Mouse (Mus musculus) CH12.LX (cell line): ENCODE results near the gene Spryd3. TPM values are rescaled to one million over a fixed set of nuclear protein-coding genes. Genes with fewer than 3 reads are reported as not detected.

ENCODE experiments used
- DNase-seq: peaks from one replicate; pipeline ENCODE4 v3.0.0-alpha.2; 2013; ENCODE audit errors: extremely low read depth
- H3K27ac ChIP-seq: 2 replicates; pipeline ENCODE4 v1.5.1; 2012; ENCODE audit warnings: low read depth, mild to moderate bottlenecking, control low read depth, moderate library complexity; ENCODE audit not compliant: insufficient read depth
- H3K27me3 ChIP-seq: replicated peaks from 2 replicates; pipeline ENCODE3; 2012; ENCODE audit warnings: inconsistent platforms
- H3K36me3 ChIP-seq, 2 experiments: replicated peaks in 1 of 2; 2 replicates each; pipeline versions ENCODE3 to v1.6.1; 2012; ENCODE audit warnings: inconsistent platforms in 1 of 2, low read length in 1 of 2, mild to moderate bottlenecking in 1 of 2, mixed read lengths in 1 of 2, moderate library complexity in 1 of 2; ENCODE audit not compliant: control insufficient read depth in 1 of 2, insufficient read depth in 1 of 2
- H3K4me1 ChIP-seq, 2 experiments: 2 replicates each; pipeline ENCODE4 v1.6.1; 2012; ENCODE audit warnings: inconsistent platforms in 1 of 2, moderate library complexity in 1 of 2; ENCODE audit not compliant: insufficient read depth in 2 of 2, control insufficient read depth in 1 of 2
- H3K4me2 ChIP-seq: 2 replicates; pipeline ENCODE4 v1.6.1; 2012; ENCODE audit warnings: low read depth, mild to moderate bottlenecking, control low read depth; ENCODE audit not compliant: poor library complexity, insufficient read depth, severe bottlenecking
- H3K4me3 ChIP-seq, 3 experiments: fragments of 150-350 bp in 1 of 3; sonication (generic) in 1 of 3; replicated peaks in 1 of 3; 2 replicates each; pipeline versions ENCODE3 to v1.5.1; 2011 to 2012; ENCODE audit warnings: low read depth in 2 of 3, low read length in 2 of 3, mild to moderate bottlenecking in 2 of 3, moderate library complexity in 2 of 3, control low read depth in 1 of 3, improper control_type of control experiment in 1 of 3, inconsistent platforms in 1 of 3, mixed read lengths in 1 of 3; ENCODE audit not compliant: poor library complexity in 1 of 3
- H3K79me2 ChIP-seq: replicated peaks from 2 replicates; pipeline ENCODE4 v1.6.1; 2012; ENCODE audit warnings: mild to moderate bottlenecking, moderate library complexity; ENCODE audit not compliant: control insufficient read depth, poor library complexity, insufficient read depth, severe bottlenecking; ENCODE audit errors: extremely low read depth
- H3K9ac ChIP-seq: 2 replicates; pipeline ENCODE4 v1.6.1; 2012; ENCODE audit warnings: low read depth, mild to moderate bottlenecking, control low read depth, moderate library complexity; ENCODE audit not compliant: insufficient read depth
- H3K9me3 ChIP-seq: replicated peaks from 2 replicates; pipeline ENCODE3; 2012; ENCODE audit warnings: low read length, inconsistent platforms, mixed read lengths
- CHD1 ChIP-seq: IDR thresholded peaks from 2 replicates; pipeline ENCODE4 v1.6.1; 2012; ENCODE audit warnings: low read depth, low read length, improper control_type of control experiment, inconsistent platforms
- CHD2 ChIP-seq: IDR thresholded peaks from 2 replicates; pipeline ENCODE4 v1.6.1; 2011; ENCODE audit warnings: low read length, improper control_type of control experiment
- E2F4 ChIP-seq: IDR thresholded peaks from 2 replicates; pipeline ENCODE4 v1.6.1; 2011; ENCODE audit warnings: low read depth, low read length, improper control_type of control experiment; ENCODE audit not compliant: insufficient replicate concordance
- ETS1 ChIP-seq: conservative IDR thresholded peaks from 2 replicates; pipeline ENCODE4 v1.6.1; 2012; ENCODE audit warnings: low read depth, mild to moderate bottlenecking, inconsistent platforms, low read length, improper control_type of control experiment, moderate library complexity
- MAFK ChIP-seq: IDR thresholded peaks from 2 replicates; pipeline ENCODE4 v1.6.1; 2011; ENCODE audit warnings: low read length, improper control_type of control experiment; ENCODE audit not compliant: insufficient replicate concordance
- MAX ChIP-seq: IDR thresholded peaks from 2 replicates; pipeline ENCODE4 v1.6.1; 2011; ENCODE audit warnings: low read length, improper control_type of control experiment
- NELFE ChIP-seq: IDR thresholded peaks from 2 replicates; pipeline ENCODE4 v1.6.1; 2011; ENCODE audit warnings: low read depth, low read length, improper control_type of control experiment
- RCOR1 ChIP-seq: conservative IDR thresholded peaks from 2 replicates; pipeline ENCODE4 v1.6.1; 2012; ENCODE audit warnings: low read depth, mild to moderate bottlenecking, inconsistent platforms, low read length, improper control_type of control experiment
- TBP ChIP-seq: conservative IDR thresholded peaks from 2 replicates; pipeline ENCODE4 v1.6.1; 2011; ENCODE audit warnings: low read depth, low read length, improper control_type of control experiment
- TCF12 ChIP-seq: IDR thresholded peaks from 2 replicates; pipeline ENCODE4 v1.6.1; 2014; ENCODE audit warnings: low read depth, mild to moderate bottlenecking, inconsistent platforms, low read length, improper control_type of control experiment
- ZC3H11A ChIP-seq: IDR thresholded peaks from 2 replicates; pipeline ENCODE4 v1.6.1; 2012; ENCODE audit warnings: low read depth, mild to moderate bottlenecking, inconsistent platforms, low read length, improper control_type of control experiment
- ZKSCAN1 ChIP-seq: IDR thresholded peaks from 2 replicates; pipeline ENCODE4 v1.6.1; 2012; ENCODE audit warnings: low read depth, inconsistent platforms, low read length, improper control_type of control experiment, borderline replicate concordance
- dilution Hi-C: fragments of 300-500 bp; cut with MboI; formaldehyde crosslinking; loops from 2 replicates; pipeline ENCODE4 v1.14.3; 2020; ENCODE audit warnings: low sequenced_read_pairs; ENCODE audit not compliant: extremely low pct_unique_long_range_greater_than_20kb, extremely low pct_ligation_motif_present
- in situ Hi-C: fragments of 300-500 bp; cut with MboI; formaldehyde crosslinking; loops from 3 replicates; pipeline ENCODE4 v1.14.3; 2019; ENCODE audit warnings: low sequenced_read_pairs, low pct_ligation_motif_present, low pct_unique_long_range_greater_than_20kb, mixed read lengths
- polyA plus RNA-seq: library from polyadenylated mRNA; unstranded; fragments of >175 nt; gene quantifications from 2 replicates; pipeline ENCODE4 v1.2.1, GENCODE M21; 2012; ENCODE audit warnings: low read depth; ENCODE audit not compliant: insufficient read length
- total RNA-seq, 2 experiments: library from RNA; depleted of rRNA; stranded (reverse); fragments of 300-350 nt in 1 of 2; fragments of >200 nt in 1 of 2; gene quantifications; 2 replicates each; pipeline ENCODE4 v1.2.3; 2012 to 2014

Spryd3 gene
- total and polyA plus RNA-seq, 3 experiments: 21.5 to 25.7 (median 21.6) TPM

DNA sequence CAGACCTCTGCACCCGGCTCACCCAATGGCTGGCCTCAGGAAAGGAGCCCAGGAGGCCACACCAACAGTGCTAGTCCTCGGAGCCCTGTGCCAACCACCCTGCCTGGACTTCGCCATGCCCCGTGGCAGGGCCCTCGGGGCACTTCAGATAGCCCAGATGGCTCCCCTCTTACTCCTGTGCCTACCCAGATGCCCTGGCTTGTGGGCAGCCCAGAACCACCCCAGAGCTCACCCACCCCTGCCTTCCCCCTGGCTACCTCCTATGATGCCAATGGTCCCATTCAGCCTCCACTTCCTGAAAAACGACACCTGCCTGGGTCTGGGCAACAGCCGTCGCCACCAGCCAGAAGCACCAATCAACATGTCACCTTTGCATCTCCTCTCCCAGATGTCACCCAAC is 23.2 kb downstream of the Spryd3 start (continued):
- no peak for TF ChIP-seq ETS1

DNA sequence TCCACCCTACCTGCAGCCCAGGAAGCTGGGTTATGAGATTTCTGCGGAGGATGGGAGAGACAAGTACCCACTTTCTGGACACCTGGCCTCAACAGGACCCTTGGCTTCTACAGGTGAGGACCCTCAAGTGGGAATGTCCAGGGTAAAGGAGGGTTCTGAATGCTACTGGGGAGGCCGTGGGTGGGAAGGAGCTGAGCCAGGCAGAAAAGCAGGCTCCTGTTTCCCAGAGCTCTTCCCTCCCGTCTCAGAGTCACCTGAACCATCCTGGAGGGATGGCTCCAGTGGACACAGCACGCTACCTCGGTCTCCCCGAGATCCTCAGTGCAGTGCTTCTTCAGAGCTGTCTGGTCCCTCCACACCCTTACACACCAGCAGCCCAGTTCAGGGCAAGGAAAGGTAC is 23.9 kb downstream of the Spryd3 start:
- dilution Hi-C loops (no loop called here), in situ Hi-C loops (no loop called here)
- H3K27me3 ChIP-seq: peaks cover 13% of the 10 kb centered on the region
- peaks cover 14 to 33% of the 10 kb centered on the region in 2 experiments for H3K4me1 ChIP-seq
- no peak for DNase-seq
- H3K4me2 ChIP-seq: no peak overlapping the region
- H3K79me2 ChIP-seq: no peaks in the 10 kb centered on the region
- no peaks in the 10 kb centered on the region for H3K9me3 ChIP-seq
- TF ChIP-seq MAX (no peak), E2F4 (no peak)
- no peak overlapping the region for H3K4me3 ChIP-seq
- no peak overlapping the region for H3K9ac ChIP-seq
- peaks cover 16 to 27% of the 10 kb centered on the region in 2 experiments for H3K36me3 ChIP-seq
- H3K27ac ChIP-seq: no peak overlapping the region

DNA sequence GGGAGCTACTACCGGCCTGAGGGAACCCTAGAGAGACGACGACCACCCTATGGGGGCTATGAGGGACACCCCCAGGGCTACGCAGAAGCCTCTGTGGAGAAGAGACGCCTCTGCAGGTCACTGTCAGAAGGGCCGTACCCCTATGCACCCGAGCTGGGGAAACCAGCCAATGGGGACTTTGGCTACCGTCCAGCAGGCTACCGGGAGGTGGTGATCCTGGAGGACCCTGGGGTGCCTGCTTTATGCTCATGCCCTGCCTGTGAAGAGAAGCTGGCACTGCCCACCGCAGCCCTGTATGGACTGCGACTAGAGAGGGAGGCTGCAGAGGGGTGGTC is 24.6 kb downstream of the Spryd3 start:
- Histone ChIP-seq H3K9me3 (no peaks in the 10 kb centered on the region), H3K4me1 (peaks cover 14 to 40% of the 10 kb centered on the region in 2 experiments), H3K36me3 (peaks cover 9 to 19% of the 10 kb centered on the region in 2 experiments), H3K4me2 (no peak overlapping the region), H3K4me3 (no peak overlapping the region), H3K79me2 (no peaks in the 10 kb centered on the region), H3K9ac (no peak overlapping the region), H3K27ac (no peak overlapping the region), H3K27me3 (peaks cover 20% of the 10 kb centered on the region)
- no peak for DNase-seq
- dilution Hi-C loops: no loop called here
- in situ Hi-C loops: no loop called here
- no peak for TF ChIP-seq TCF12
- TF ChIP-seq ZC3H11A: no peak
- TF ChIP-seq TBP: no peak
- no peak for TF ChIP-seq CHD1
- TF ChIP-seq RCOR1: no peak

DNA sequence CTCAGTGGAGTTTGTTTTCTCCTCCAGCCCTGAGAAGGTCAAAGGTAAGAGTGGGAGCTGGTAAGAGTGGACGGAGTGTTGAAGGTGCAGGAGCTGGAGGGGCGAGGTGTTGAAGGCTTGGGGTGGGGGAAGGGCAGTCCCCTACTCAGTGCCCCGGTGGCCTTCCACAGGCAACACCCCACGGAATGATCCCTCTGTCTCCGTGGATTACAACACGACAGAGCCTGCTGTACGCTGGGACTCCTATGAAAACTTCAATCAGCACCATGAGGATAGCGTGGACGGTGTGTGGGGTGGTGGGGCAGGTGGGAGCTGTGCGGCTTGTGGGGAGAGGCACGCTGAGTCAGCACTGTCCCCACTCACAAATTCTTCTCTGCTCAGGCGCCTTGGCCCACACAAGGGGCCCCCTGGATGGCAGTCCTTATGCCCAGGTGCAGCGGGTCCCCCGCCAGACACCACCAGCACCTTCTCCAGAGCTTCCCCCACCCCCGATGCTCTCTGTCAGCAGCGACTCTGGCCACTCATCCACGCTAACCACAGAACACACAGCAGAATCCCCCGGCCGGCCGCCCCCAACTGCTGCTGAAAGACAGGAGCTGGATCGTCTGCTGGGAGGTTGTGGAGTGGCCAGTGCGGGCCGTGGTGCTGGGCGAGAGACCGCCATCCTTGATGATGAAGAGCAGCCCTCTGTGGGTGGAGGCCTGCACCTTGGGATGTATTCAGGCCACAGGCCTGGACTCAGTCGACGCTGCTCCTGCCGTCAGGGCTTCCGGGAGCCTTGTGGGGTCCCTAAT is 25.1 kb downstream of the Spryd3 start:
- no peak overlapping the region for H3K27ac ChIP-seq
- H3K4me3 ChIP-seq: no peak overlapping the region
- H3K79me2 ChIP-seq: no peaks in the 10 kb centered on the region
- no peak overlapping the region for H3K4me2 ChIP-seq
- H3K9me3 ChIP-seq: no peaks in the 10 kb centered on the region
- H3K27me3 ChIP-seq: peaks cover 25% of the 10 kb centered on the region
- no peak for DNase-seq
- in situ Hi-C loops: no loop called here
- H3K9ac ChIP-seq: no peak overlapping the region
- dilution Hi-C loops: no loop called here
- TF ChIP-seq ZC3H11A: no peak
- no peak for TF ChIP-seq ZKSCAN1
- TF ChIP-seq NELFE: no peak
- TF ChIP-seq MAFK: peak; percentile 62; the same call in 1 of the 2 replicates
- no peak for TF ChIP-seq CHD2
- peaks cover 18 to 45% of the 10 kb centered on the region in 2 experiments for H3K4me1 ChIP-seq
- peaks cover 5 to 15% of the 10 kb centered on the region in 2 experiments for H3K36me3 ChIP-seq
